Mouse (Mus musculus) c-Kit-positive CD71-negative TER-119-negative erythroid progenitor cells, embryonic 14.5 days (primary cell): Measurements from ENCODE around the gene Arfgef2.
A peak's percentile ranks its signal among the peaks of the same experiment; 100 is the strongest.

Experiments
- DNase-seq: peaks from one replicate; pipeline ENCODE4 v3.0.0-alpha.2; 2013; ENCODE audit warnings: low read depth

The Arfgef2 gene

GRCm38 (mm10) chr2:166805250-166806172, at the start of gene Arfgef2:
Gene Arfgef2 (plus strand): TSS chr2:166805588.
- peak; percentile 81 for DNase-seq

GRCm38 (mm10) chr2:166757969-166758368, 47.4 kb upstream of the Arfgef2 start:
- no peak for DNase-seq

- DNase-seq: no peak
Measured at GRCm38 (mm10) chr2:166764051-166764450, 41.3 kb upstream of the Arfgef2 start.

GRCm38 (mm10) chr2:166767591-166767990, 37.8 kb upstream of the Arfgef2 start:
- DNase-seq: no peak

GRCm38 (mm10) chr2:166771396-166771795, 34.0 kb upstream of the Arfgef2 start:
- DNase-seq: no peak

- no peak for DNase-seq
Measured at GRCm38 (mm10) chr2:166773587-166773986, 31.8 kb upstream of the Arfgef2 start.

GRCm38 (mm10) chr2:166774275-166774674, 31.1 kb upstream of the Arfgef2 start:
- no peak for DNase-seq

- no peak for DNase-seq
Measured at GRCm38 (mm10) chr2:166775357-166775893, 30.0 kb upstream of the Arfgef2 start.

- DNase-seq: no peak
Measured at GRCm38 (mm10) chr2:166776272-166776671, 29.1 kb upstream of the Arfgef2 start.

GRCm38 (mm10) chr2:166779956-166780355, 25.4 kb upstream of the Arfgef2 start:
- DNase-seq: no peak

- DNase-seq: no peak
Measured at GRCm38 (mm10) chr2:166780980-166781578, 24.3 kb upstream of the Arfgef2 start.

GRCm38 (mm10) chr2:166784376-166784775, 21.0 kb upstream of the Arfgef2 start:
- DNase-seq: no peak

- DNase-seq: peak; percentile 88
Measured at GRCm38 (mm10) chr2:166786353-166787004, 18.9 kb upstream of the Arfgef2 start.

- no peak for DNase-seq
Measured at GRCm38 (mm10) chr2:166791738-166792137, 13.7 kb upstream of the Arfgef2 start.

GRCm38 (mm10) chr2:166792355-166792754, 13.0 kb upstream of the Arfgef2 start, which contains the start of gene Trp53rkb:
Gene Trp53rkb (plus strand): TSS chr2:166792531.
- no peak for DNase-seq

GRCm38 (mm10) chr2:166793542-166794214, 11.7 kb upstream of the Arfgef2 start:
- DNase-seq: peak; percentile 72

GRCm38 (mm10) chr2:166799615-166800472, 5.5 kb upstream of the Arfgef2 start:
- no peak for DNase-seq

- no peak for DNase-seq
Measured at GRCm38 (mm10) chr2:166800473-166800857, 4.9 kb upstream of the Arfgef2 start.

GRCm38 (mm10) chr2:166801436-166801835, 4.0 kb upstream of the Arfgef2 start:
- no peak for DNase-seq

- DNase-seq: no peak
Measured at GRCm38 (mm10) chr2:166803298-166803697, 2.1 kb upstream of the Arfgef2 start.

- no peak for DNase-seq
Measured at GRCm38 (mm10) chr2:166806173-166806705, 851 bp downstream of the Arfgef2 start.
